Mouse (Mus musculus): Measurements from ENCODE around the gene Sapcd1.

GRCm38 (mm10) chr17:34980655-34981054 lies 47.2 kb downstream of the Sapcd1 start:
- TF ChIP-seq CTCF (IDR thresholded peaks at IDR 0.05; ENCODE audit: extremely low read depth, insufficient read depth, insufficient read length, insufficient replicate concordance): no peak
- no peak for TF ChIP-seq POLR2A (IDR thresholded peaks at IDR 0.05; ENCODE audit: low read depth, low read length)
